Mouse (Mus musculus) testis, postnatal 10 days (tissue): ENCODE measurements at regions not wholly inside any gene's neighbourhood (a gene's known extent, or its start where the extent isn't known, plus 50 kb on each side); places are given as distances from the start of the nearest gene placed in this dataset.

Experiments used
- DNase-seq: peaks from one replicate; pipeline ENCODE4 v3.0.0; 2021; ENCODE audit warnings: low spot score

DNA sequence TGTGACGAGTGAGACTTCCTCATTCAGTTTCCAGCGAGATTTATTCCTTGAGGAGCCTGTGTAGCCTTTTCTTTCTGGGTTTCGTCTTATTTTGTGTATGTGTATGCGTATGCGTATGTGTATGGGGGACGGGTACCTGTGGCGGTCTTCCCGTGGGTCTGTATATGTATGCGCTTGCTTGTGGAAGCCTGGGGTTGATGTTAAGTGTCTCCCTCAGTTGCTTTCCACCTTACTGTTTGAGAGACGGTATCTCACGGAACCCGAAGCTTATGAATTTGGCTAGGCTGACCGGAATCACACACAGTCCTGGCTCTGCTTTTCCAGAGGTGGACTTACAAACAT is 87.1 kb downstream of the Ankrd50 start:
- no peak for DNase-seq

DNA sequence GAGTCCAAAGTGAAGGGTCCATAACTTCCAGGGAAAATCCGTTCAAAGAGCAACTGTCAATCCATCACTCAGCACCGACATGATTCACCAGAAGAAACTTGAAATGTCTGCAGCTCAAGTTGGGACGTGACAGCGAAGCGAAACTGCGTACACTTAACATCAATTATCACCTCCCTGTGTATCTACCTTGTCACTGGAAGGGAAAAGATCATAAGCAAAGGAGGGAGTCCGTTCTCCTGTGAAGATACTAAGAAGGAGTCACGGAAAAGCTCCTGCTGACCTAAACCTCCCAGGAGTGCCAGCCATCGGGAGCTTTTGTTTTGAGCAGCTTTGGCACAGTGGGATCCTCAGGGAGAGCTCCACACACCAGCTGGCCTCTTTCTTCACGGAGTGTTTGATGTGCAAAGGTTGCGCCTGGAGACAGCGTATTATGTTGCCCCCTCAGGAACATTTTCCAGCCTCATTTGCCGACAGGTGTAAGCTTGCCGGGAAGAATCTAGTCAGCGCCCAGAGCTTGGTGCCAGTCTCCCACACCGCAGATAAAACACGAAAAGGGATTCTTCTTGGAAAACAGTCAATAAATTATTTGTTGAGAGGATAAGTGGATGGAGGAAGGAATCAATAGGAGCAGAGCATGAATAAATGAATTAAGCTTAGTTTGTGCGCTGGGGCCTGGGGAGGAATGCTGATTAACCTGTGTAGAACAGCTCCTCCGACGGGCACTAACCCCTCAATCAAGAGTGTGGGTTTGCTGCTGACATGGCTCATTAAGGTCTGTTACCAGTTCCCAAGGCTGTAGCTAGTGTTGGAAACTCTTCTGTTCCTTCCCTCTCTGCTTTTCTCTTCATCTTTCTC is 87.7 kb downstream of the Ankrd50 start:
- no peak for DNase-seq

DNA sequence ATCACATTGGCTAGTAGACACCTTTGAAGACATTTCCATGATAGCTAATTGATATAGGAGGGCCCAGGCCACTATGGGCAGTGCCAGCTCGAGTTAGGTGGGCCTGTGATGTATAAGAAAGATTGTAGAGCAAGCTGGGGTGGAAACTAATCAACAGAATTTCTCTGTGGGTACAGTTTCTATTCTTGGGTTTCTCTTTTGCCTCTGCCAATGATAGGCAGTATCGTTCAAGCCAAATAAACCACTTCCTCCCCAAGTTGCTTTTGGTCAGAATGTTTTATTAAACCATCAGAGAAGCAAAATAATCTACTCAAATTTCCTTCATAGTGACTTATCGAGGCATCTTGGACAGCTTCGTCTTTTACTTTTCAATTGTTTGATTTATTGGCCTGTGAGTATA is 90.3 kb downstream of the Ankrd50 start:
- DNase-seq, result no peak

DNA sequence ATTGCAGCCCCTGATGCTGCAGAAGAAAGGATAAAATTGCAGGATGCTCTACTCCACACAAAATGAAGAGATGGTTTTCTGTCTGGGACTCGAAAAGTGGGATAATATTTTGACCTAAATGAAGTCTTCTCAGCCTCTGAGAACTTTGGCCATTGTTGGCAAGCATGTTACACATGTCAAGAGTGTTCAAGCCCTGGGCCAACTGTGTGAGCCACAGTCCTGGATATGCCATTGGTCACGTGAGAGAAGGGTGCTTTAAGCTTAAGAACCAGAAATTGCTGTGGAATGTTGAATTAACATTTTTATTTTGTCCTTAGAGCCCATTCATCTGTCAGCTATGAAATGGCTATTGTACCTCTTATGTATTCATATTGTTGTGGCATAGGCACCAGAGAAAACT is 95.0 kb downstream of the Ankrd50 start:
- no peak for DNase-seq

DNA sequence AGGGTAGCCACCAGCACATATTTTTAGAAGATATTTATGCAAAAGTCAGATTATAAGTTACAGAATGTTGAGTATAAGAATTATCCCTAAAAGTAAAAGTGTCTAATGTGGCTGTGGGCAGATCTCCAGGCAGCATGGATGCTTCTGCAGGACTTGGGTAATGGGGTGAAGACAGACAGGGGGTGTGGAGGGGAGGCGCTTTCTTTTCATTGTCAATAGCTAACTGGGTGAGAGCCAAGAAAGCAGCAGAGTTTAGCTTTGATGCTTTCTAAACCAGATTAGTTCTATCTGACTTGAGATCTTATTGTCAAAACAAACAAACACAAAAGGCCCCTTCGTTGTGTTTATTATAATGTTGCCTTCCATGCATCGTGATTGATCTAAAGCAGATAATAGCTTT is 95.7 kb downstream of the Ankrd50 start:
- no peak for DNase-seq

DNA sequence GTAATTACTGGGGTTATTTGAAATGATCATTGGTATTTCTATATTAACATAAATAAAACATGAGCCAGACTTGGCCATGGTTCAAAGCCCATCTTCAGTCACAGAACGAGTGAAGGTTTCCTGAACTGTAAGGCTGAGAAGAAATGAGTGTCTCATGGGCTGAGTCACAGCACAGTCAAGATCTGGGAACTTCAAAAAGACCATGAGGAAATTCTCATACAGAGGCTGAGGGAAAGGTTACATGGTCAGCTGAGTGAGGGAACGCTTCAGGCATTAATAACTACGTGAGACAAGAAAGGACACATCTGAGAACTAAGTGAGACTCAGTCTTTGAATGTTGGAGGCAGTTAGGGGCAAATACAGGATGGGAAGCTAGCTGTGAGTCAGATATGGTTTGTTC is 101.9 kb downstream of the Ankrd50 start:
- no peak for DNase-seq

DNA sequence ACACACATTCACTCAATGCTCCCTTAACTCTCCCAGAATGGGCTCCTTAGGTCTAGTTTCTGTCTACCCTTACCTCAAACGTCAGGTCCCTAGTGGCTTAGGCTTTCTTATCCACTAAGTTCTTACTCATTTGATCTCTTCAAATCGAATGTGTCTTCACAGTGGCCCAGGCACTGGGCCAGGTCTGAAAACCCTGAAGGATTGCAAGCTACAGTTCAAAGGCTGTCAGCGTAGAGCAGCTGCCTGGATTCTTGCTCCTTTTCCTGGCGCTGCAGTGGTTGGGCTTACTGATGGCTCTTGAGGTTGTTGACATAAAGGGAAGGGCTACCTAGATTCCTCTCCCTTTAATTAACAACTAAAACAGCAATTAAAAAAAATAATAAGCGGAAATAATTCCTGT is 103.0 kb downstream of the Ankrd50 start:
- no peak for DNase-seq

DNA sequence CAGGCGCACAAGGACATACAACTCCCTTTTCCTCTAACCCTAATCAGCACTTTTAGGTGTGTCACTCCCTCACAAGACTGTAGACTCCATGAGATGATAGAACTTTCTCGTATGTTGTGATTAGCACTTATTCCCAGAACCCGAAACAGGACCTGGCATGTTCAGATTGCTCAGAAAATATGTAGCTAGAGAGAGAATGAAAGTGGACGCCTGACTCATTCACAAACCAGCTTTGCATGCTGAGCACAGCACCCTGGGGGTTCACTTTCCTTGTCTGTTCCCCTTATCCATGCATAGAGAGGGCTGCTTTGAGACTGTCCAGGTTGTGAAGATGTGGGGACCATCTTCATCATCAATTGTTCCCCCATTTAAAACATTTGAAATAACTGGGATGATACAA is 111.0 kb downstream of the Ankrd50 start:
- no peak for DNase-seq

DNA sequence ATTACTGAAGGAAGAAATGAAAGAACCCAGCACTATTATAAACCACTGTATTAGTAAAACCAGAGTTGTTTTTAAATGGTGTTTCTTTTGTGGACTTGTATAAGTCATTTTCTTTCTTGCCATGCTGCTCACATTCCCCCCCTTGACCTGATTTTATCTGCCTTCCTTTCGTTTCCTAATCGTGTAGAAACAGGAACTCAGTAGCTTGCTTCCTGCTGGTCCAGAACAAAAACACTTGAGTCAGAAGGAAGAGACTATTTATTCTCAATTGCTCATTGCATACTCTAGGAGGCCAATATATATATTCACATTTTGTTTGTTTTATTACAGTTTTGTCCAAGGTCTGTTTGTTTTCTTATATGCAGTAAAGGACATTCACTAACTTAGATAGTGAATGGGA is 112.9 kb downstream of the Ankrd50 start:
- DNase-seq, result no peak

DNA sequence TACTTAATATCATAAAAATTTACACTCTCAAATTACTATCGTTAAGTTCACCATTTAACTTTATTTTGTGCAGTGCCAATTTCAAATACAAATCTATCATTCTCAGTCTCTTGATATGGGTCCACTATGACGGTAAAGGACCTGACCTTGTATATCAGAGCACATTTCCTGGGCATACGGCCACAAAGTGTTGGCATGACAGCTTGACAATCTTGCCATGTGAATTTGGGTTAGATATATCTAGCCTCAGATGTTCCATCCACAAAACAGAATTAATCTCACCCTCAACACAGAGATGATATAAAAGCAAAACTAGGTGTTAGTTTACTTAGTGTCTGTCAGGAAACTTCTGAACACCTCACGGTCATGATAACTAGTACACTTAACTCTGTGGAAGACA is 120.8 kb downstream of the Ankrd50 start:
- DNase-seq, result no peak

DNA sequence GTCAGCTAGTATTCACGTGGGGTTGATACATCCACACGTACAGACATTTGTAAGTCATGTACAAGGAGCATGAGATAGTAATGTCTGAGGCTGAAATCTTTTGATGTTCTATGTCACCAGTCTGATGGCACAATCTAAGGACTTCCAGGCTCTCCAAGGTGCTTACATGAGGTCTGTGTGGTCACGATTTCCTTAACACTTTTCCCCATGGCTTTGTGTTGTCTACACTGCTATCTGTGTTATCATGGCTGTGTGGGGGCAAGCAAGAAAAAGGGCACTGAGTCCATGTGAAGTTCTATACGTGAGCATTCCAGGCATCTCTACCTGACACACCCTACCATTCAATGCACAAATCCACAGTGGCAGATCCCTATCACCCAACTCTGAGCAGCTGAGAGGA is 123.2 kb downstream of the Ankrd50 start:
- DNase-seq, result no peak

DNA sequence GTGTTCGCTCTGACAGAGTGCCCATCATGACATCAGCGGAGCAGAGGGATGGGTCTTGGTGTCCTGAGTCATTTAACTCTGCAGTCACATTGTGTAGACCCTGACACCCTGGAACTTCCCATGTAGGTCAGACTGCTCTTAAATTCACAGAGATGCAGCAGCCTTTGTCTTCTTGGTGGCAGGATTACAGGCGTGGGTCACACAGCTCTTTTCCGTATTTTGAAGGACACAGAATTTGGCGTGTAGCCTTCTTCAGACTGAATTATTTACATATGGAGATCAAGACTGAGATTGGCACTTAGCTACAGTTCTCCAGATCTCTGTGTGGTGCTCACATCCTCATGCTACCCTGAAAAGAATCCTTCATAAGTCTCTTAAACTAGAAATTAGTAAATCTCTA is 123.7 kb downstream of the Ankrd50 start:
- DNase-seq, result no peak

DNA sequence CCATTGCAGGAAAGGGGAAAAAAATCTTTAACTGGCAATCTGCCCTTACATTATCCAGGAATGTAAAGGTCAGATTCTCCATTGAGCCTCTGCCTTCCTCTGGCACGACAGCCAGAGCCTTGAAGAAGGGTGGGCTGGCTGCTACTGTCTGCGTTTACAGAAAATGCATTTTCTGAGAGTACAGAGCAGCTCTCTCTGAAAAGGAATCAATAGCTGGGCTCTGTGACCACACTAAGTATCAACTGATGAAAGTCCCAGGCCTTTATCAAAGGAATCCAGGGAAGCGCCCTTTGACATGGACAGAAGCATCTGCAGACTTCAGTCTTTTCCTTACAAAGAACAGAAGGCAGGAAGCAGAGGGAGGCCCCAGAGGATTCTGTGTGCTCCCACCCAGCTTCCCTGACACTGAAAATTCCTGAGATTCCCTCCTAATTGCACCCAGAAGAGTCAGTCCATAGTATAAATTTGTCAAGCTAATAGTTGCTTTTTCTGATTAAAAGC is 124.2 kb downstream of the Ankrd50 start:
- no peak for DNase-seq

DNA sequence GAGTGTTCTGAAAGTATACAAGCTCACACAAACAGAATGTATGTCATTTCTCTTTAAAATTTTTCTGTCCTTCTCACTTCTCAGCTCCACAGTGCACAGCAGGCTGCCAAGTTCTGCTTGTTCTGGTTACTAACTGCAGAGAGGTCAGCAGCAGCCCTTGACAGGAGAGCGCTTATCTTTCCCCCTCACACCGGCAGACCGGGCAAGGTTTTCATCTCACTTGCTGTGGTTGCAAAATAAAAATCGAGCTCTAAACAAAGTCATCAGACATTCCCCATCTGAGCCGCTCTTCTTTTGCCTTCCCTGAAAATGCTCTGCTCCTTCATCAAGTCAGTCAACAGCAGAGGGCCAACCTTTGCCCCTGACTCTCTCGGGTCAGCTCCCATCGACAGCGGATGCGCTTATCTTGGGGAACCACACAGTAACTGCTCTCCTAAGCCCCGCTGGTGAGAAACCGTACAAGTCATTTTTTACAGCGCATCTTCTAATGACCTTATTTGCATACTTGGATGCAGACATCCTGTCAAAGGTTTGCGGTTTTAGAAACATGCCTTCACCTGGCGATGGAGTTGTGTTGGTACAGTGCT is 126.6 kb downstream of the Ankrd50 start:
- no peak for DNase-seq

DNA sequence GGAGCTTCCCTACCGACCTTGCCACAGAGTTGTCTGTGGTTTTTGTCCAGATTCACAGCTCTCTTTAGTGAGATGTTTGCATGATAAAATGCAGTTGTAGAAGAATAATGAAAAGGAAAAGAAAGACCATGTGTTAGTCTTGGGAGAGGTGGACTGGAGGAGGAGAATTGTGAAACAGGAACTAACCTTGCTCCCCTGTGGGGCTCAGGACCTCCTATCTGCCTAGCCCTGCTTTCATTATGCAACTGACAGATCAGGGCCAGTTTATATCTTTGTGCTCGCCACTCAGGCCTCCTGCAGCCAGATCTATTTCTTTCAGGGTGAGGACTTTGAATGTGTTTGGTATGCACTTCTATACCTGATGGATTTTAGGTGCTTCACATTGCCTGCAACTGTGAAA is 140.4 kb downstream of the Ankrd50 start:
- no peak for DNase-seq

DNA sequence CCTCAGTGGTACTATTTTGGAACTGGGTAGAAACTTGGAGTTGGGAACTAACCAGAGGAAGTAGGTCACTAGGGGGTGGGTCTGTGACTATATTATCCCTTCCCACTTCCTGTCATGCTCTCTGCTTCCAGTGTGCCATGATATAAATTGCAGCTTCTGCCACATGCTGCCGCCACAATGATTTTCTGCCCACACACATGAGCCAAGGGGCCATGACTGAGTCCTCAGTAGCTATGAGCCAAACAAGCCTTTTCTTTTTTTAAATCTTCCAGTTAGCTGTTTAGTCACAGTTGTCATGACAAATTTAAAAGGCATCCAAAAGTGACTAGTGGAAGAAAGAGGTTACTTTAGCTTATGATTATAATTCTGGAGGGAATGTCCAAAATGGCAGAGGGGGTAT is 143.0 kb downstream of the Ankrd50 start:
- DNase-seq, result no peak

DNA sequence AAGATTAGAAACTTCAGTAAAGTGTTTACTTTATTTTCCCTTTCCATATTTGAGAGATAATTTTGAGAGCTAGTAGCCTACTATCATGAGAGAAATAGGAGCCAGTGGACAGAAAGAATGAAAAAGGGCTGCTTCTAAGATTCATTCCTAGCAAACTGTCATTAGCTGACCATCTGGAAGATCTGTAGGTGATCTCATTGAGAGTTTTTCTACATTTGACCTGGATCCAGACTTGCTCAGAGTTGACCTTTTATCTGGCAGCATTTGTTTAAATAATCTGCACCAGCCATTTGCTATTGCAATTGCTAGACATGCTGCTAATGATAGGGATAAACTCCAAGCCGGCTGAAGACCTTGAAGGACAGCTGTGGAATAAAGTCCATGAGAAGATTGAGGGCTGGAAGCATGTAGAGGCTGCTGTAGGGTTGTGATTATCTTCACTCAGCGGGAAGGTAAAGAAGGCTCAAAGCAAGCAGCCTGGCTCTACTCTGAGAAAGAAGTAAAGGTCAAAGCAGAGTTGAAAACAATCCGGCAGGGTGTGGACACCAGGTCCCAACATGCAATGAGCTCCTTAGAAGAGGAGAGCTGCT is 151.2 kb downstream of the Ankrd50 start:
- no peak for DNase-seq

DNA sequence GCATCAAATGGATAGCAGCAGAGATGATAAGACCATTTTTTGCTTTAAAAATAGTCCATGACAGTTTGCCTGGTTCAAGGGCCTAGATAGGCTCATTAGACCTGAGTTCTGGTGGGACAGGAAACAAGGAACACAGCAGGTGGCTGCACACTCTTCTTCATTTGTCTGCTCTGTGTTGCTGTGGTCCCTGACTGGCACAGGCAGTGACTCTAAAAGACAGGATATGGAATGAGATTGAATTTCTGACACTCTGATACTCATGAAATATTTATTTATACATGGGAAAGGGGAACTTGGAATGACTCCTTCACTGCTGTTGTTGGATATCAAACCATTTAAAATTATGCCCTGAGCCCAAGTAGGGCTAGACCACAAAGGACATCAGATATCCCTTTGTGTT is 153.5 kb downstream of the Ankrd50 start:
- DNase-seq, result no peak

DNA sequence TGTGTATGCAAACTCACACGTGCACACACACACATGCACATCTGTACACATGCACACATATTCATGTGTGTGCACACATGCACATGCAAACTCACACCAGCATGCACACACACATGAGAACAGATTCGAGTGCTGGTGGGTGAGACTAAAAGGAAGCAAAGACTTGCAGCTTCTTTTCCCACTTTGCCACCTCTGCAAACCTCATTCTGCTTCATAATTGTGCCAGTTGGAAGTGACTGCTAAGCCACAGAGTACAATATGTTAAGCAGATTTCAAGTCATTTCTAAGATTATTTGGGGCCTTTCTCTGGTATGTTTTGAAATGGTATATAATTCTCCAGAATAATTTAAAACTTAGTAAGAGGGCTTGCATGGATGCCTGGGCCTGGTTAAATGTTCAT is 157.4 kb downstream of the Ankrd50 start:
- DNase-seq, result no peak

DNA sequence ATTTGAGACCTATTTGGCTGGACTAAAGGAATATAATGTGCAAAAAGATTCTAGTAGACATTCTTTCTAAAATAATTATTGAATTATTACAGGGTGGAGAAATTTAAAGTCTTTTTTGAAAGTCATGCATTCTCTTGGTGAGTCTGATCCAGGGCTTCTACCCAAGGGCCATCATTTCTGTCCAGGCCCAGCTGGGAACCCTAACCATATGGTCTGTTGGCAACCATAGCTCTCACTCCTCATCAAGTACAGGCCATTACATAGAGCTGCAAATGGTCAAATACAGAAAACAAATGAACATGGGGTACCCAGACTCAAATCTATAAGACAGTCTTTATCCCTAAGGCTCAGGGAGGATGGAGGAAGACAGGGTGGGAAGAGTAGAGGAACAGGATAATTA is 158.4 kb downstream of the Ankrd50 start:
- DNase-seq, result no peak

DNA sequence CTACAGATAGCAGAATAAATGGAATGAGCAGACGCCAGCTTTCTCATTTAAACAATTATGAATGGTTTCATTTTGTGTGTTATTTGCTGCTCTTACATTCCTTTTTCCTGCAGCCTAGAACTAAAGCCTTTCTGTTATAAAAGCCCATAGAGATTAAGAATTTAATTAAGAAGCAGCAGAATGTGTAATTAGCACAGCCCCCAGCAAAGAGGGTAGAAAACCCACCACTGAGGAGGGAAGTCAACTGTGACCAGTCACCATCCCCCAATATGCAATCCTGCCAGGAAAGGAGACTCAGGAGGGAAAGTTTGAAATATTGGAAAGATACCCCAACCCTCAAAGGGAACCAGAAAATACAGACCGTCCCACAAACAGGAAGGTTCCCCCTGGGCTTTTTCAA is 160.0 kb downstream of the Ankrd50 start:
- no peak for DNase-seq

DNA sequence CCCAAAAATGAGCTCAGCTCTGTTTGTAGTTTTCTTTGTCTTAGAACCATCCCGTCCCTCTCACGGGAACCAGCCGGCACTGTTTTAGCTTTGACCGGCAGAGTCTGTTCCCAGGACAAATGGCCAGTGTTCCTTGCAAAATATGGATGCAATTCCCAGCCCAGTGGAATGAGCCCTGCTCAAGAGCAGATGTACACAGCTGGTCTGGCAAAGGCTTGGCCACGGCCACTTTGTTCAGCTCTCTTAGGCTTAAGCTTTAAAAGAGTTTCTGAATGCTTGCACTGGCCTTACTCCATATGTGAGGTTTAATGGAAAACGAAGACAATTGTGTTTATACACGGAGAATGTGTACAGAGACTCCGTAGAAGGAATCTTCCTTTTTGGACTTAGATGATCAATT is 162.2 kb downstream of the Ankrd50 start:
- DNase-seq, result peak; percentile 71

DNA sequence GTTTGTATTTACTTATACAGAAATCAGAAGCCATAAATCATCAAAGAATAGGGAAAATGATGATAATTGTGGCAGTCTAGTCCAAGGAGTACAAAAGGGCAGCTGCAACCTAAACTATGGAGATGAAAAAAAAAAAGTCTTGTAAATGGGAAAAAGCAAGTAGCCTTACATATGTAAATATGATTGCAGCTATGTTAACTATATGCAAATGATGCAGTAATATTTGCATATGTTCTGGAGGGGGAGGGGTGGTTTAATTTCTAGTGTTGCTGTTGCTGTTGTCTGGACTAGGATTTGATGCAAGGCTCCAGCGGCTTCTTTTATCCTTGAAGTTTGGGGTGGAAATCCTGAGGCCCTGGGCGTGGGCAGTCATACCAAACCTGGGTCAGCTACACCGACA is 163.0 kb downstream of the Ankrd50 start:
- no peak for DNase-seq

DNA sequence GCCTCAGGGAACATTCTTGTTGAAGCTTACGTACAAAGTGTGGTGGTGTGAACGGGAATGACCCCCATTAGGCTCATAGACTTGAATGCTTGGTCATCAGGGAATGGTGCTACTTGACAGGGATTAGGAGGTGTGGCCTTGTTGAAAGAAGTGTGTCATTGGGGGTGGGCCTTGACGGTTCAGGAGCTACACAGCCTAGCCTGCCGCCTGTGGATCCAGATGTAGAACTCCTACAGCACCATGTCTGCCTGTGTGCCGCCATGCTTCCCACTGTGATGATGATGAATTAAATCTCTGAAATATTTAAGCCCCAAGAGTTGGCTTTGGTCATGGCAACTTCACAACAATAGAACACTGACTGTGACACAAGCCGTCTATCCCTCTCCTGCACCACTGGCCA is 163.6 kb downstream of the Ankrd50 start:
- no peak for DNase-seq
